Mouse (Mus musculus): ENCODE results near the gene Sco1.

Gene Sco1

DNA sequence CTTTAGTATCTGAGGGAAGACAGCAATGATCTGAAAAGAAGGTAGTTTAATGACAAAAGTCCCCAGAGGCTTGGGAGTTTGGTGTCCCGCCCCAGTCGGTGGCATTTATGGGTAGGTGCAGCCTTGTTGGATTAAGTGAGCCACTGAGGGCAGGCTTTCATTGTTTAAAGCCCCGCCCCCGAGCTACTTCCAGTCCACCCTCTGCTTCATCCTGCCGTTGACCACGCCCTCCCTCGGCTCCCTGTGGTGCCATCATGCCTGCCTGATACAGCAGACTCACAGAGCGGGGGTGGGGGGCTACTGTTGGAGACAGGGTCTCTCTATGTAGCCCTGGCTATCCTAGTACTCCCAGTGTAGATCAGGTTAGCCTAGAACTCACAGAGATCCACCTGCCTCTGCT, 9.5 kb upstream of the Sco1 start:
- DNase-seq (ENCODE audit: low read depth, low spot score), result no peak

DNA sequence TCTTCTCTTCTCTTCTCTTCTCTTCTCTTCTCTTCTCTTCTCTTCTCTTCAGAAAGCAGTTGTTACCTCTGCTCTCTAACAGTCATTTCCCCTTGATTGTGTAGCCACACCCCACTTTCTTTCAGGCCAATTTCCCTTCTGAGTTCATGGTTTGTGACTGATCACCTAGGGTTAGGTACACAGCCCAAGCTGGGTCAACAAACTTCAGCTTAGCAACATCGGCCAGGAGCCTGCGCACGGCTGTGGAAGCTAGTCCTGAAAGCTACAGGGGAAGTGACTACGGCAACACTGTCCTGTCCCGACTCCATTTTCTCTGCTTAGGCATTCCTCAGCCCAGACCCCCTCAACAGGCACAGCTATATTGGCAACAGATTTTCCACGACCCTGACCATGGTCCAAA, 7.5 kb upstream of the Sco1 start:
- DNase-seq (ENCODE audit: low read depth, low spot score), result no peak

DNA sequence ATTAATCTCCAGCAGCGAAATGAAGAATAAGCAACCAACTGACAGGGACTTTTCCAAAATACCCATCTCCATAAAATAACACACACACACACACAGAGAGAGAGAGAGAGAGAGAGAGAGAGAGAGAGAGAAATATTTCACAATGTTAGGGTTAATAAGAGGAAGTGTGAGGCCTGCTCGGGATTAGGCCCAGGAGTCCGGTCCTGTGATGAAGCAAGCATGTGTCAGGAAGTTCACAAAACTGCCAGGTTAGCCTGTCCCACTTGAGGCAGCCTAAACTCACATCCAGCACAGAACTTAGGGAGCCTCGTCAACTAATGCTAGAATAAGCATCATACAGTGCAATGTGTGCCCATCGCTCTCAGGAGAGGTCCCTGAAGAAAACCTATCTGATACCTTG, 5.3 kb upstream of the Sco1 start:
- DNase-seq (ENCODE audit: low read depth, low spot score), result no peak

DNA sequence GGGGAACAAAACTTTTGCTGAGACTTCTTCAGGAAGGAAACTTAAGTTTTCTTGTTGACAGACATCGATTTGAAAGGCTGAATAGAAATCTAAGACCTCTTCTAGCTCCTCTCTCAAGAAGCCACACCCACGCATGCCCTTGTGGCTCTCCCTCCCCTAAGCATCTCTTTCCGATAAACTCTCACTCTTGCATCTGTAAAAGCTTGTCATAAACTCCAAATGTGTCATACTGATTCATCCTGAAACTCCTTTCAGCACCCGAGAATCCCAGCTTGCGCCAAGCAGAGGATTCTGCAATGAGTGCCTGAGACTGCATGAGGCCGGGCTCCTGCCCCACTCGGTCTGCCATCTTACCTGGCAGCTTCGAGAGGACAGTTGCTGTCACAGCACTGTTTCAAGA, 4.0 kb upstream of the Sco1 start:
- no peak for DNase-seq (ENCODE audit: low read depth, low spot score)

DNA sequence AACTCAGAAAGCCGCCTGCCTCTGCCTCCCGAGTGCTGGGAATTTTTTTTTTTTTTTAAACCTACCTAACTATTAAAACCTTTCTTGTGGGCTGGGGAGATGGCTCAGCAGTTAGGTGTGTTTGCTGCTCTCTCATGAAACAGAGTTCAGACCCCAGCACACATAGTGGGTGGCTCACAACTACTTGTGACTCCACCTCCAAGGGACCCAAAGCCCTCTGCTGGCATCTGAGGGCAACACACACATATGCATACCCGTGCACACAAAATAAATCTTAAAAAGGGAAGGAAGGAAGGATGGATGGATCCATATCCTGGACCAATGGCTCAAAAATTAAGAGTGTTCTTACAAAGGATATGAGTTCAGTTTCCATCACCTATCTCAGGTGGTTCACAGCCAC, 3.2 kb upstream of the Sco1 start:
- no peak for DNase-seq (ENCODE audit: low read depth, low spot score)

DNA sequence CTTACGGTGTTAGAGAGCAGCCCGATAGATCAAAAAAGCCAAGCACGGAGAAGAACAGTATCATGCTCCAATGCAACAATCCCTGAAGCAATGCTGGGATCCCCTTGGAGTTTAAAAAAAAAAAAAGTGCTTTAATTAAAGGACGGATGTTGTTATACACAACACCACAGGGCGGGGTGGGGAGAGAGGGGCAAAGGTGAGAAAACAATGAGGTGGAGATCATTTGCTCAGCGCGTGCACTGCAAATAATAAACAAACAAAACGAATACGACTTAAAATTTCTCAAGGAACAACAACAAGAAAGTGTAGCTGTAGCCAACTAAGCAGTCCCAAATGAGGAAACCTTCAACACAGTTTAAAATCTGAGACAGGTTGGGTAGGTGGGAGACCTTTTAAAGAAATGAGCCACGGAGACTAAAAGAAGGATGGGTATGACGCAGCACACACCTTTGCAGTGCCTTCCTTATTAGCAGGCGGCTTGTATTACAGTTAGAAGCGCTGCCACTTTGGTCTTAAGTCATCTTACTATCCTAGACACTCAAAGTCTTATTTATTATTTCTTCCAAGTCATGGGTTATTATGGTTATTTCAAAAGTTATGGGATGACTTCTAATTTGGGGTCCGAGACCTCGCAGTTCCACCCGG, 672 bp upstream of the Sco1 start:
- no peak for DNase-seq (ENCODE audit: low read depth, low spot score)

DNA sequence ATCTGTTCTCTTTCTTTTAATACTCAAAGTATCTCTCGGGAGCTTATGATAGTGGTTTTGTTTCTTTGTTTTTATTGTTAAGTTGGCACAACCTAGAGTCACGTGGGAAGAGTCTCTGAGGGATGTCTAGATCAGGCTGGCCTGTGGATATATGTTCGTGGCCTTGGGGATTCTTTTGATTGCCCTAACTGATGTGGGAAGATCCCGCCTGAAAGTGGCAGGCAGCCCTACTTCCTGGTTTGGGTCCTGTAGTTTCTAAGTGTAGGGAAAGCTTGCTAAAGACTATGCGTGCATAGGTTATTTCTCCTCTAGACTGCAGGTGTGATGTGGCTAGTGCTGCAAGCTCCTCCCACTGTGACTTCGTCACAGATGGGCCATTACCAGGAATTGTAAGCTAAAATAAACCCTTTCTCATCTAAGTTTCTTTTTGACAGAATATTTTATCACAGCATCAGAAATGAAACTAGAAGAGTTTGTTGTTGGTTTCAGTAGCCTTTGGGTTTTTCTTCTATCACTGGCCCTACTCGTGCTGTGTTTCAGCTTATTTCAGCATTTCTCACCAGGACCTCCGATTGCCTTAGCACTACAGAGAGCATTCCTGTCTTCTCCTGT, 2.4 kb downstream of the Sco1 start:
- DNase-seq (ENCODE audit: low read depth, low spot score), result no peak

DNA sequence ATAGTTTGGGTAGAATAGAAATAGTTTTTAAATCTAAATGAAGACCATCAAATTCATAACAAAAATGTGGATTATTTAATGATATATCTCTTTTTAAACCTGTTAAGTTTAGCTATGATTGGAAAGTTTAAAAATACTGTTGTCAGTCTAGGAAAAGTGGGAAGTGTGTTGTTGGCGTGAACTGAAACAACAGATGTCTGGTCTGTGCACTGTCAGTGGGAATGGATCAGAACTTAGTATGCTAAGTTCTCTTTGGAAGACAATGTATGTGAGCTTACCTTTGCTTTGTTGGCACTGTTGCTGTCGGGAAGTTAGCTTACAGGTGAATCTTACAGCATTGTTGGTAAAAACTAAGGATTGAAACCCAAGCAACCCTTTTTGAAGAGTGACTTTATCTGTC, 8.8 kb downstream of the Sco1 start:
- DNase-seq (ENCODE audit: low read depth, low spot score), result no peak

DNA sequence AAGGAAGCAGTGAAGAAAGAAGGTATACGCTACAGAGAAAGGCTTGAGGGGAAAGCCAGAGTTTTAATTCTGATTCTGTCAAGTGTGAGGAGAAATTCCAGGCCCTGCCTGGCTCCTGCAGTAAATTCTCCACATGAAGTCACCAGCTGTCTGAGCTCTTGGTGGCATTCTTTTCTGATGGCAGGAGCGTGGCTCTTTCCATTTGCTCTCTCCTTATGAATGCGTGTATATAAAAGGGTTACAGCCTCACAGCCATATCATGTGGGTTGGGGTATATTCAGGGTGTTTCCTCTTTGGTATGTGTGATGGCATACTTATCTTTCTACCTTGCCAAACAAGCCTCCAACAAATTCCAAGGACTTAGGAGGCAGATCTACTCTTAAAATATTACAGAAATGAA, 10.3 kb downstream of the Sco1 start:
- DNase-seq (ENCODE audit: low read depth, low spot score), result no peak

DNA sequence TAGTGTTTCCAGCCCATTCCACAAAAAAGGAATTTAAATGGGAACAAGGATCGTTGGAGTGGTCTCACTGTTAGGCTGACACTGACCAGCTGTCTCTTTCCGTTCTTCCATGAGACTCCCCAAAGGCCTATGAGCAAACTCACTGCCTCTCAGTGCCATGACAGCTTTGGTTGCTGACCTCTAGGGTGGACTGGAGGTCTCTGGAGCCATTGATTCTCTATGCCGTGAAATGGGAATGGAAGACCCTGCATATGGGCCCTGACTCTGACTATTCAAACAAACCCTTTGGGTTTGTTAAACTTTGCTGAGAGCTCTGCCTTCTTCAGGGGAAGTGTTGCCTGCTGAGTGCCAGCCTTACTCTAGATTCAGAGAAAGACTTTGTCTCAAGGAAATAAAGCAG, 15.3 kb downstream of the Sco1 start:
- DNase-seq (ENCODE audit: low read depth, low spot score), result no peak

DNA sequence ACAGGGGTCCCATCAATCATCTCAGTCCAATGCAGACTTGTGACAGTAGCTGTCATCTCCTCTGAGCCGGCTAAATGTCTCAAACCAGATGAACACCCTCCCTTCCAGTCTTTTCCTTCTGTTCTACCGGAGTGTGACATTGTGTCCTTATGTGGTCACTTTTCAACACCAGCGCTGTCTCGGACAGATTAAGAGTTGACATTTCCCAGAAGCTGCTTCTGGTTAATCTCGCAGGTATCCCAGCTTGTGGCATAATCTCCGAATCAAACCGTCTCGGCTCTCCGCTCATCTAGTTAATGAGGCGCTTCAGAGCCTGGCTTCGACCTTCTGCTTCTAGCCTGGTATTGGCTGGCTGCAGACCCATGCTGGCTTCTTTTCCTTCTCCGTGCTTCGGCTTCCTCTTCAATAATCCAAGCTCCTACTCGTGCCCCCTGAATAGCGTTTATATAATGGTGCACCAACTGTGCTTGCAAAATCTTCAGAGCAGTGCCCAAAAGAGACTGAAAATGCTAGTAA, 20.2 kb downstream of the Sco1 start:
- DNase-seq (ENCODE audit: low read depth, low spot score), result no peak

DNA sequence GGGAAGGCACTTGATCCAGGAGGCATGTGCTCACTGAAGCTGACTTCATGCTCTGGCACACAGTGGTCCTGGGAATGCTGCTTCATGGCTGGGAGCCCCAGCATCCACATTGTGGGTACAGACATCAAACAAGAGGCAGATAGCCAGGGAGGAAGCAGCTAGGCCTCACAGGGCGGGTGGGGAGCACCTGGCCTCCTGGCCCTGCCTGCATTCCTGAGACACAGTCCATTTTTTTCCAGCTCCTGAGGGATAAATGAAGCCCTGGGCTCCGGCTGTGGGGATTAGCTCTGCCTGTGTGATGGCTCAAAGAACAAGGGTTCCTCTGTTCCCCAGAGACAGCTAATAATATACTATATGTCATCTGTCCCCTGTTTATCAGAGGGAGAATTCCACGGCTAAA, 22.6 kb downstream of the Sco1 start:
- no peak for DNase-seq (ENCODE audit: low read depth, low spot score)

DNA sequence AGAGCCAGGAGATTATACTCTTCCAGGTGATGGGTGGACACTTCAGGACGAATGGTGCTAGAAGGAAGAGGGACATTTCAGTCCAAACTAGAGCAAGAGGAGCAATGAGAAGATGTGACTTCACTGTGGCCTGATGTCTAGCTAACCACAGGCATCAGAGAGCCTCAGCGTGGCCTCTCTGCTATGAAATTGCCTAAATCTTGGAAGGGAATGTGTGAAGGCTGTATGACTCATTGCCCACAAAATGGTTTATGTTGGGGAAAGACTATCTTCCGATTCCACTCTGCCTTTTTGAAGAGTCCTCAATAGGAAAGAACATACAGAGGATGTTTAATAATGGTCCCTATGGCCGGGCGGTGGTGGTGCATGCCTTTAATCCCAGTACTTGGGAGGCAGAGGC, 24.3 kb downstream of the Sco1 start:
- no peak for DNase-seq (ENCODE audit: low read depth, low spot score)

DNA sequence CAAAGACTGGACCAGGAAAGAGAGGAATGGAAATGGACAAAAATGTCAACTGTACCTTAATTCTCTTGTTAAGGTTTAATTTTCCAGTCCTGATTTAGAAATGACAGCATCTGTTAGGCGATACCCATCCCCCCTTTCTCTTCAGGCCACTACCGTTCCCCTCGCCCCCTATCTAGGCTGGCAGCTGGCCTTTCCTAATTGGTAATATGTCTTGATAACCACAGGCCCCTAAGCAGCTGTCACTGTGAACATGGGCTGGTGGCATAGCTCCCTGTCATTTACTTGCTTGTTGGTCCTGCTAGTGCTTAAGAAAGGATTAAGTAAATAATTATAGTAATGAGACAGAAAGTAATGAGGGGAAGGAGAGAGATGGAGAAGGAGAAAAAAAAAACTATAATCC, 25.0 kb downstream of the Sco1 start:
- DNase-seq (ENCODE audit: low read depth, low spot score), result no peak

DNA sequence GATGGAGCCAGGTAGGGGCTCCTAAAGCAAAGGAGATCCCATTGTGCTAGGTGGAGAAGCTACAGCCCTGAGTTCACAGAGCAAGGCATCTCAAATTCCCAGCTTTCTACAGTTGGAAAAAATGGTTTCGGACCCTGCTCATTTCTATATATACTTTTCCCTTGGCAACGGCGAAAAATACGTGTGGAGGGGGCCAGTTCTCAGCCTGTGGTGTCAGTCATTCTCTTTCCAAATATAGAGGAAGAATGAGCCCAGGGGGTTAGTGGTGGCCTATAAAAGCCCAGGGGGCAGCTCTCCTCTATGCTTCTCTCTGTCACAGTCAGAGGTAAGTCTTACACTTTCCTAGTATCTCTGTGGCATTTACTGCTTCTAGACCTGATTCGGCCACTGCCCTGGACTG, 25.5 kb downstream of the Sco1 start, which contains the start of gene Myh3:
TSS of gene Myh3 (plus strand) at position 301 of the 400 bp plus-strand sequence.
- DNase-seq (ENCODE audit: low read depth, low spot score), result no peak

DNA sequence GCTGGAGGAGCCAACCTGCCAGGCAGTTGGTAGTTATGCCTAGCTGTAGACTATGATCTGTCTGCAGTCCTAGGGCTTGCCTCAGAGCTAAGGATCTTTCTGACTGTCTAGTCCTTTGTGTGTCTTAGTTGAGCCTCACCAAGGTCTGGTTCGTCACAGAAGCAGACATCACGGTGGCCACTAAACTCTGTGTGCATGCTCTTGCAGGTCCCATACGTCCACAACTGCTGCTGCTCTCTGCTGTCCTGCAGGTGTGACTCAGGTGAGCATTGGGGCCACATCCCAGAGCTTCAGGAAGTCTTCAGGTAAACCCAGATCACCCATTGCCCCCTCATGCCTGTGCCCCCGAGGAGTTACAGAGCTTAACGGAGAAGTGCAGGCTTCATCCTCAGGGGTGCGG, 26.4 kb downstream of the Sco1 start:
- no peak for DNase-seq (ENCODE audit: low read depth, low spot score)

DNA sequence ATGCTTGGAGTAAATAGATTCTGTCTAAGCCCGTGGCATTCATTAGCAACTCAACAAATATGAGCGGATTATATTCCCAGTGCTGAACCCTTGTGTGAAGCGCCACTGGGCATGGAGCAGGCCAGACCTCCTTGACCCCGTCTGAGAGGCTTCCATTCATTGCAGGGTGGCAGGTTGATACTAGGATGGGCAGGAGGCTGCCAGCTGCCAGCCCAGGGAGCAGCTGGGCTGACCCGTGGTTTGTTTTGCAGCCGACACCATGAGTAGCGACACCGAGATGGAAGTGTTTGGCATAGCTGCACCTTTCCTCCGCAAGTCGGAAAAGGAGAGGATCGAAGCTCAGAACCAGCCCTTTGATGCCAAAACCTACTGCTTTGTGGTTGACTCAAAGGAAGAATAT, 27.3 kb downstream of the Sco1 start:
- no peak for DNase-seq (ENCODE audit: low read depth, low spot score)

DNA sequence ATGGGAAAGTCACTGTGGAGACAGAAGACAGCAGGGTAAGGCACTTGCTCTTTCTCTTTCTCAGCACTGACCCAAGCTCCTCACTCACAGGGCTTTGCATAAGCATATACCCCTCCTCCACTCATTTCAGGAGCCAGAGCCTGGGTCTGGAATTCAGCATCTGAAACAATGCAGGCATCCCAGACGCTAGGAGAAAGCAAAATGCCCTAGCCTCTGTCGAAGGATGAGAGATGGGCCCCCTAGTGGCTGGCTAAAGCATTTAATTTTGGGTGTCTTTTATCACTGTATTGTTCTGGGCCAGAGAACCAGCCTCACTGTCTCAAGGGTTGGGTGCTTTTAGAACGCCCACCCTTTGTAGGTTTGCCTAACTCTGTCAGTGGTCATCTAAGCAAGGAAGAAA, 27.7 kb downstream of the Sco1 start:
- DNase-seq (ENCODE audit: low read depth, low spot score), result no peak

DNA sequence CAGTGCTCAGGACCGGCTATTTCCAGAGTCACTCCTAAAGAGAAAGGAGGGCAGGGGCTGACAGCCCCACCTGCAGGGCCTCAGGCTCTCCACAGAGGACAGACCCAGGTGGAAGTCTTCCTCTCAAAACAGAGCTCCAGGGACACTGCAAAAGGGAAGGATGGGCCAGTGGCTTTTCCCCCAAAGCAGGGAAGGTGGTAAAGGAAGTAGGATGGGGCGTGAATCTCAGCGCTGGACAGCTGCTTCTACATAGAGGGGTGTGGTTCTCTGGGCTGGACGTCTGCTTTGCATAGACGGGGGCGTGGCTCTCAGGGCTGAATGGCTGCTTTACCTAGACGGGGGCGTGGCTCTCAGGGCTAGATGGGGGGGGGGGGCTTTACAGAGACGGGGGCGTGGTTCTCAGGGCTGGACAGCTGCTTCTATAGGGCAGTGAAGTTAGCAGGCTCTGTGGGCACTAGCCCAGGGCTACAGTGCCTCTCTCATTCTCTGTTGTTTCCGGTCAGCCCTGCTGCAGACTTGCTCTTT, 28.7 kb downstream of the Sco1 start:
- DNase-seq (ENCODE audit: low read depth, low spot score), result no peak

DNA sequence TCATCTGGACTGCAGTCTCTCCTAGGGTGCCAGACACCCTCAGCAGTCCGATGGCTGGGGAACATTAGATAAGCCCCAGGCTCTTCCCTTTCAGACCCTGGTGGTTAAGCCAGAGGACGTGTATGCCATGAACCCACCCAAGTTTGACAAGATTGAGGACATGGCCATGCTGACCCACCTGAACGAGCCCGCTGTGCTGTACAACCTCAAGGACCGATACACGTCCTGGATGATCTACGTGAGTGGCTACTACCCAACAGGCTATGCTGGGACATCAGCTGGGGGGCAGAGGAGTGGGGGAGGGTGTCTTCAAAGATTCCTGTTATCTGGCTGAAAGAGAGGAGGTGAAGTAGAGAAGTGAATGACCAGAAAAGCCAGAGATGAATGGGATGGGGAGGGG, 29.7 kb downstream of the Sco1 start:
- DNase-seq (ENCODE audit: low read depth, low spot score), result no peak

DNA sequence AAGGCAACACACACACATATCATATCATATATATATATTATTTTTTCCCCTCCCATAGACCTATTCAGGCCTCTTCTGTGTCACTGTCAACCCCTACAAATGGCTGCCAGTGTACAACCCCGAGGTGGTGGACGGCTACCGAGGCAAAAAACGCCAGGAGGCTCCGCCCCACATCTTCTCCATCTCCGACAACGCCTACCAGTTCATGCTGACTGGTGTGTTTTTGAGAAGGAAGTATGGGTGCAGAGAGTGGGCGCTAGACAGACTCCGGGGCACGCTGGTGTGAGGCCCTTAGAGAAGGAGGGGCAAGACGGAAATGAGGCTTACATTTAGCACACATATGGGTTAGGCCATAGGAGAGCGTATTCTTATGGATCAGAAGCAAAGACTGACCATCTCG, 30.3 kb downstream of the Sco1 start:
- DNase-seq (ENCODE audit: low read depth, low spot score), result no peak

DNA sequence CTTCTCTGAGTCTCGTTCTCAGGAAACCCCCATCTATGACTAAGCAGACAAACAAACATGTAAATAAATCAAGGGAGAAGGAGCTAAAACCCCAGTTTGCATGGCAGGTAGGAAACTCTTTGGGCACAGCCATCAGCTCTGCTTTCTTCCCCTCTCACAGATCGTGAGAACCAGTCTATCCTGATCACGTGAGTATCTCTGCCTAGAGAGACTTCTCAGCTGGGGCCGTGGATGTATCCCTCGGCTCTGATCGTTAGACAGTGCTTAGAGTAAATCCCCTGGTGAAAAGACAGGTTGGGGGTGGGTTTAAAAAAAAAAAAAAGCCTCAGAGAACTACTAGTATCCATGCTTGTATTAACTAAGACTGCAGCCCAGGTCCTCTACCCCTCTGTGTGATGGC, 30.8 kb downstream of the Sco1 start:
- no peak for DNase-seq (ENCODE audit: low read depth, low spot score)

DNA sequence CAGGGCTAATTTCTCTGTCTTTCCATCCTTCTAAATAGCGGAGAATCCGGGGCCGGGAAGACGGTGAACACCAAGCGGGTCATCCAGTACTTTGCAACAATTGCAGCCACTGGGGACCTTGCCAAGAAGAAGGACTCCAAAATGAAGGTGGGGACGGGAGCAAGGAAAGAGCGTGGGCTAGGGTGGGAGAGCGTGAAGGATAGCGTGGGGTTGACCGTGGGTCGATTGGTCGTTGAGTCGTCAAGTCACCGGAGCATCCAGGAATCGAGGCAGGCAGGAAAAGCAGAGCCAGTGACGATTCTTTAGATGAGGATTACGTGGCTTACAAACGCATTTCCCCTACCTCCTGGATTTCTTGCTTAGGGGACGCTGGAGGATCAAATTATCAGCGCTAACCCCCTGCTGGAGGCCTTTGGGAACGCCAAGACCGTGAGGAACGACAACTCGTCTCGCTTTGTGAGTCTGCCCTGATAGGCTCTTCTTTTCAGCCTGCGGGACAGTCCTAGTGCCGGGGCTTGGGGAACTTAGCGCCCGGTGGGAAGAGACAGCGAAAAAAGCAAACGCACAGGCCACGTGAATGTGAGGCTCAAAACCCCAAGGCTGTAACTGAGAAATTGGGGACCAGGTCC, 31.4 kb downstream of the Sco1 start:
- no peak for DNase-seq (ENCODE audit: low read depth, low spot score)
